Comparison of ENCODE assay signal across 14 mouse cellular contexts in the genomic region with DNA sequence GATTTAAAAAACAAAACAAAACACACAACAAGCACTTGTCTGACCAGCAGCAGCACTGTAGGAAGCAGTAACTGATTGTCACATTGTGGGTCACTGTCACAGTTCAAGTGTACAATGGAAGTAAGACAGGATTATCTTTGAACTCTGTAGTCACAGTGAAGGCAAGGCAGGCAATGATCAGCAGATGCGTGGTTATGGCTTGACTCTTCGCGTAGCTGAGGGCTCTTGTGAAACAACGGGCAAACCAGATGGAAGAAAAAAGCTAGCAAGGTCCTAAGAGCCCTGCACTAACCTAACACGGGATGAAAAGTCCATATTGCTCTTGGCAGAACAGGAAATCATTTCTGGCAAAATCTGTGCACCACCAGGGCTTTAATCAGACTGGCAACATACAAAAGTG.
"Had no signal": no experiment of that assay in that cellular context is flagged by ENCODE, and none has a peak within 500 bp of the region (broad histone marks: within the 10 kb centered on the region; RNA-seq: fewer than 3 reads in every experiment).

No protein-coding gene starts in this region.

- H3K9ac ChIP-seq: liver, embryonic 13.5 days; lung, embryonic 15.5 days; neural tube, embryonic 12.5 days; stomach, embryonic 15.5 days had no signal

- DNase-seq: liver, embryonic 13.5 days; lung, adult 2 months; lung, postnatal 14 days; lung, postnatal 36 days; right cerebral cortex, postnatal 14 days; thymus, postnatal 14 days; thymus, postnatal 36 days had no signal

- H3K9me3 ChIP-seq: liver, embryonic 13.5 days; lung, embryonic 15.5 days; midbrain, embryonic 12.5 days; midbrain, embryonic 15.5 days; neural tube, embryonic 12.5 days; stomach, embryonic 15.5 days had no signal

- H3K27me3 ChIP-seq: liver, embryonic 13.5 days; lung, embryonic 15.5 days; midbrain, embryonic 15.5 days; neural tube, embryonic 12.5 days; stomach, embryonic 15.5 days had no signal

- H3K27ac ChIP-seq: liver, embryonic 13.5 days; macrophage; midbrain, embryonic 12.5 days; midbrain, embryonic 15.5 days; neural tube, embryonic 12.5 days; stomach, embryonic 15.5 days; stomach, postnatal 0 days had no signal

- ATAC-seq: midbrain, embryonic 15.5 days had no signal
